In genomic region chr2:94265221-94266191, GRCm38 (mm10) we compare ENCODE assay signal across 7 mouse cellular contexts.
DNase-seq lines count a peak whose midpoint lies in the region; ATAC-seq and TF ChIP-seq lines count a peak whose summit lies in the region.

No protein-coding gene starts in this region.

- no peak for TF ChIP-seq CTCF in liver, embryonic 14.5 days (IDR thresholded peaks at IDR 0.05; ENCODE audit: low read depth)

- H3K27ac ChIP-seq in brown adipose tissue, adult 24 weeks (replicated peaks; ENCODE audit: low read depth, low read length) = peak overlapping the region; percentile 68
- H3K27ac ChIP-seq in liver, embryonic 14.5 days = no peak overlapping the region
- peak overlapping the region; percentile 71 for H3K27ac ChIP-seq in neural tube, embryonic 13.5 days (replicated peaks)

- peak; percentile 28 for DNase-seq in Muller cell, postnatal 12 days (ENCODE audit: inconsistent ontology term)
- peak; percentile 57 to 66 for DNase-seq in heart, adult 18-20 months
- peak; percentile 39 for DNase-seq in kidney, adult 11 months
- no peak for DNase-seq in liver, embryonic 14.5 days (ENCODE audit: low read depth in 3 of 3, low spot score in 3 of 3)
- no peak for DNase-seq in natural killer cell, adult 2 months (ENCODE audit: low spot score in 2 of 2)

- 7% methylated on average over 16 of the region's 16 CpGs for WGBS in liver, embryonic 14.5 days (ENCODE audit: insufficient replicate concordance)
- WGBS in neural tube, embryonic 13.5 days = 2% methylated on average over 16 of the region's 16 CpGs

- TF ChIP-seq EP300 in liver, embryonic 14.5 days (IDR thresholded peaks at IDR 0.05; ENCODE audit: low read depth) = no peak

- no peak overlapping the region for H3K4me3 ChIP-seq in brown adipose tissue, adult 24 weeks (ENCODE audit: insufficient read depth, low read depth, low read length)
- no peak overlapping the region; a peak in 1 of 4 replicates for H3K4me3 ChIP-seq in liver, embryonic 14.5 days (ENCODE audit: insufficient read depth in 1 of 2, low read depth in 2 of 2, low read length in 2 of 2)
- peak overlapping the region; percentile 38 for H3K4me3 ChIP-seq in neural tube, embryonic 13.5 days

- peaks cover 14% of the 10 kb centered on the region for H3K4me1 ChIP-seq in brown adipose tissue, adult 24 weeks (ENCODE audit: control insufficient read depth, insufficient read depth, insufficient read length, low read length)
- H3K4me1 ChIP-seq in liver, embryonic 14.5 days (replicated peaks; ENCODE audit: control insufficient read depth in 2 of 2, insufficient read depth in 2 of 2, low read length in 1 of 2) = peaks cover 0 to 4% of the 10 kb centered on the region in 2 experiments; a peak in 2 of 4 replicates
- H3K4me1 ChIP-seq in neural tube, embryonic 13.5 days (replicated peaks) = peaks cover 52% of the 10 kb centered on the region

- peaks cover 23% of the 10 kb centered on the region for H3K27me3 ChIP-seq in liver, embryonic 14.5 days (ENCODE audit: control insufficient read depth, insufficient read depth, low read length)
- no peaks in the 10 kb centered on the region for H3K27me3 ChIP-seq in neural tube, embryonic 13.5 days

- H3K9ac ChIP-seq in liver, embryonic 14.5 days (replicated peaks) = no peak overlapping the region
- H3K9ac ChIP-seq in neural tube, embryonic 13.5 days = peak overlapping the region; percentile 68

- H3K36me3 ChIP-seq in liver, embryonic 14.5 days (replicated peaks; ENCODE audit: control insufficient read depth, insufficient read depth, low read depth) = no peaks in the 10 kb centered on the region
- no peaks in the 10 kb centered on the region for H3K36me3 ChIP-seq in neural tube, embryonic 13.5 days

- no peaks in the 10 kb centered on the region for H3K9me3 ChIP-seq in liver, embryonic 14.5 days (ENCODE audit: control insufficient read depth, low read length)
- H3K9me3 ChIP-seq in neural tube, embryonic 13.5 days = no peaks in the 10 kb centered on the region

- no peak for ATAC-seq in liver, embryonic 14.5 days (ENCODE audit: insufficient read depth)
- ATAC-seq in neural tube, embryonic 13.5 days (ENCODE audit: low read depth) = peak; percentile 85

- peak overlapping the region; percentile 22 for H3K4me2 ChIP-seq in liver, embryonic 14.5 days (ENCODE audit: low read depth)
- peak overlapping the region; percentile 69 for H3K4me2 ChIP-seq in neural tube, embryonic 13.5 days

Comparison
In these comparisons a context has a peak if more than half of its experiments do, and no peak if none do; other contexts are left out.
1. DNase-seq: peak in Muller cell, postnatal 12 days (single experiment), heart, adult 18-20 months (2 of 2) and kidney, adult 11 months (single experiment); none in liver, embryonic 14.5 days (0 of 3) and natural killer cell, adult 2 months (0 of 2).